Mouse (Mus musculus) ovary, postnatal 14 days (tissue): ENCODE results near the gene Atrn.

Experiments
- DNase-seq: peaks from one replicate; pipeline ENCODE4 v3.0.0; 2022; ENCODE audit warnings: low spot score

The Atrn gene

DNA sequence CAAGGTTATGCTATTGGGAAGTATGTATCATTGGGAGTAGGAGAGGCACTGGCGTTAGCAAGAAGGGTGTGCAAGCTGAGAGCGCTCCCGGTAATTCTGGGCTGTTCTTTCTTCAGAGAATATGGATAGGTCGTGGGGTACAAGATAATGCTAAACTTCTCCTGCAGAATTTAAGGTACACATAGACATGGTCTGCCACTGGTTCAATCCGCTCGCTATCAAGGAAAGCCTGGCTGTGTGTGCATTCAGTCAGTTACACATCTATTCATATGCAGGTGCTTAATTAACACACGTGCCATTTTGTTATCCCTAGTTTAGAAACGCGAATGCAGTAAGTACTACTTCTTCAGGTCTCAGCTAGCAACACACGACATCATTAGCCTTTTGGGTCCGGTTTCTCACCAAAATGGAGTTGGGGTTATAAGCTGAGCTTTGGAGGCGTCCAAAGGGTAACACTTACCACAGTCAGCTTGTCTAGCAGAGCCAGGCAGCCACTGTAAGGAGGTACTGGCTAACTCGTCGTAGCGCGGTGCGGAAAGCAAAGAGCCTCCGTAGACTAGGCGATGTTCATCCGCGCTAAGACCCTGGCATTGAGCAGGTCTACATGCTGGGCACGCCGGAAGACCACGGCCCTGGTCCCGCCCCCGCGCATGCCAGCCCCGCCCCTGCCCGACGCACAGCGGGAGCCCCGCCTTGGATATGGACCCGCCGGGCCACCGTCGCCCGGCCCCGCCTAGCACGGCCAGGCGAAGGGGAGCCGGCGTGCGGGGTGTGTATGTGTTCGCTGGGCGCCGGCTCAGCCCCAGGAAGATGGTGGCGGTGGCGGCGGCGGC lies at the start of gene Atrn, which contains the start of gene 4930402H24Rik:
Gene Atrn, plus strand, starts transcription at position 745 of the 833 bp plus-strand sequence.
Gene 4930402H24Rik, minus strand, starts transcription at position 656 of the 833 bp plus-strand sequence.
- peak; percentile 84 for DNase-seq

DNA sequence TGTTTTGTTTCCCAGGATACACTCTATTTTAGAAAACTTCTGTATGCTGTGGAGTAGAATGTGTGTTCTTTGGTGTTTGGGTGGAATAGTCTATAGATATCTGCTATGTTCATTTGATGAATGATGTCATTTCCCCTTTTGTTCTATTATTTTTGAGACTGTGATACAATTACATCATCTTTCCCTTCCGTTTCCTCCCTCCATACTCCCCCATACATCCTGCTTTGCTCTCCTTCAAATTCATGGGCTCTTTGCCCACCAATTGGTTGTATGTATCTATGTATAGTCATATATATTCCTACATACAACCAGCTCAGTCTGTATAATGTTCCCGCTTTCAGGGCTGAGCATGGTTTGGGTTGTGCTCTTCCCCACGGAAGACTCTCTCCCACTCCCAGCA lies 44.2 kb upstream of the Atrn start:
- DNase-seq: no peak

DNA sequence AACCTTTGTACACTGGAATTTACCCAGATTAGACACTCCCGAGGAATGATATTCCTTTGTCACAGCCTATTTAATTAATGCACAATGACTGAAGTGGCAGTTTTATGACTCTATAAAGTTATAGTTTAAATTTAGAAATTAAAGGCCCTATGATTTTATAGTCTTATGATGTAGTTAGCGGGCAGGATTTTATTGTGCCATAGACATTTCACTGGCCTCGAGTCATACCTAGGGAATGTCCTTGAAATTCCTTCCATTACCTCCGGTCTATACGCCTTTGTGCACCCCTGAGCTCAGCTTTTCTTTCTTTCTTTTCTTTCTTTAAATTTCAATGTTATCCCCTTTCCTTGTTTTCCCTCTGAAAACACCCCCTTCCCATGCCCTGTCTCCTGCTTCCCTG lies 35.4 kb upstream of the Atrn start:
- no peak for DNase-seq

DNA sequence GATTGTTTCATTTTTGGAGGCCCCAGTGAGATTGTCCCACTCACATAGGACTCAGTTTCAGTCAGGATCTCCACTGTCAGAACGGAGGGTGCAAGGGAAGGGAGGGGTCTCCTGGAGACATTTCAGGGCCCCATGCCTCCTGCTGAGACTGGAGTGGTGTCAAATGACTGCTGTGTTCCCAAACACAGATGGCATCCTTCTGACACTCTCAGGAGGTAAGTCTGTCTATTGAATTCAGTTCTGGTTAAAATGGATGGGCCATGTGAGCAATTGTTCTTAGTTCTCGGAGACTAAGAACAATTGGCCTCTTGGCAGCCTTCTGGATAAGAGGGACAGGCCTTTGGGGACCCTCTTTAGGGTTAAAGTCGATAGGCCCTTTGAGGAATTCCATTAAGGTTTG lies 28.9 kb upstream of the Atrn start:
- no peak for DNase-seq

DNA sequence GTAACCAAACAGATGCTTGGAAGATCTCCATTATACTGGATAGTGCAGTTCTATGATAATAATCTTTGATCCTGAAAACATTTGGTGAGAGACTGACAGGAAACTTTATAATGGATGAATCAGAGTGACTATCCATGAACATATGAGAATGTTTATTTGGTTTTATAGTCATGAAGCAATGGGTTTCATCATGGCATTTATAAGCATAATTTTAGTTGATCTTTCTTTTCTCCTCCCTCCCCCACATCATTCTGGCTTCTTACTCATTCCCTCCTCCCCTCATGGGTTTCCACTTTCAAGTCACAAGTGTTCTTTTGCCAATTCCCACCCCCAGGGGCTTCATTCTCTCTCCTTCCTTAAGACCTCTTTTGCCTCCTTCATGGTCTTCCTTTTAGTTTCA lies 19.3 kb upstream of the Atrn start:
- DNase-seq: no peak

DNA sequence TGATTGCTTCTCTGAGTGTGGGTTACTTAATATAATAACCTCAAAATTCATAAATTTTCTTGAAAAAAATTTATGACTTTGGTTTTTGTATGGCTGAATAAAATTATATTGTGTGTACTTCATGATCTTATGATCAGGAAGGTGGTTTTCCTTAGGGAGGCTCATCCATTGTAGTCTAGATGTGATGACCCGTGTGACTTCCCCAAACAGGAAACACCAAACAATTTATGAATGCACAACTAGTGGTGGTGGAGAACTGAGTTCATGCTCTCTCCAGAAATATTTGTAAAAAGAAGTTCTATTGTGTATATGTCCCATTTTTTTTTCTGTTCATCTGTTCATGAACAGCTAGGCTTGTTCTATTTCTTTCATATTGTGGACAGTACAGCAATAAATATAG lies 18.8 kb upstream of the Atrn start:
- no peak for DNase-seq

DNA sequence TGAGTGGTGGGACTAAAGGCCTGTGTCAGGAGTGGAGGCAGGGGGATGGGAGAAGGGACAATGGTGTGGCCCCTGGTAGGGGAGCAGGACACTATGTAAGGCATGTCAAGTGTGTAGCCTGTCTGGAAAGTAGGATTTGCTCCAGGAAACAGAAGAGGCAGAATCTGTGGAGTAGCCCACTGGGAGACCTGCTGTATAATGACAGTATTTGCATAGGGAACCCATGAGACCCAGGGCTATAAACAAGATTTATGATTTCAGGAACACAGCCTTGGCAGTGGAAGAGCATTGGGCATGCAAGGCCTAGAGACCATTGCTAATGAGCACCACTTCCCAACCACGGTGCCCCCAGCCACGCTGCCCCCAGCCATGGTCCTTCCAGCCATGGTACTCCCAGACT lies 9.4 kb upstream of the Atrn start:
- DNase-seq: no peak

DNA sequence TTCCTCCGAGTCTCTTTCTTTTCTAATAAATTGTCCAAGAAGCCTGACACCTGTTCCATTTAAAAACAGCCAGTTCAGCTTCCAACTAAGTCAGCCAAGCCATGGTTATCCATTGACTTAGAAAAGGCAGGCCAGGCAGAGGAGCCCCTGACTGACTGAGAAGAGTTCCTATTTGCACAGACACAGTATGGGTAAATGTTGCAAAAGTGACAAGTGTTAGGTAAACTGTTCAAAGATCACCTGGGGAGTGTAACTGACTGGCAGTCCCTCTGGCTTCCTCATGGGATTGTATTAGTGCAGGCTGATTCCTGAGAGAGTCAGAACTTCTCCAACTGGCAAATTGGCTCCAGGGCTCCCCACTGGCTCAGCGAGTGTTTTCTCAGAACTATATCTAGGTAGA lies 8.4 kb upstream of the Atrn start:
- no peak for DNase-seq

DNA sequence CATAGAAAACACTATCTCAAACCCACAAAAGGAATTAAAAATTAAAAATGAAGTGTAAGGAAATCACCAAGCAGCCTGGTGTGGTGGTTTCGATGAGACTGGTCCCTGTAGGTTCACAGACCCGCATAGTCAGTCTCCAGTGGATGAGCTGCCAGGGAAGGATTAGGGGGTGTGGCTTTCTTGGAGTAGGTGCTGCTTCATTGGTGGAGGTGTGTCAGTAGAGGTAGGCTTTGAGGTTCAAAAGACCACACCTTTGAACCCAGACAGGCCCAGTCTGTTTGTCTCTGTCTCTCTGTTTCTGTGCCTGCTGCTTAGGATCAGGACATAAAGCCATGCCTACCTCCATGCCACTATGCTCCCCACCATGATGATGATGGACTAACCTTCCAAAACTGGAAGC lies 7.5 kb upstream of the Atrn start:
- DNase-seq: no peak

DNA sequence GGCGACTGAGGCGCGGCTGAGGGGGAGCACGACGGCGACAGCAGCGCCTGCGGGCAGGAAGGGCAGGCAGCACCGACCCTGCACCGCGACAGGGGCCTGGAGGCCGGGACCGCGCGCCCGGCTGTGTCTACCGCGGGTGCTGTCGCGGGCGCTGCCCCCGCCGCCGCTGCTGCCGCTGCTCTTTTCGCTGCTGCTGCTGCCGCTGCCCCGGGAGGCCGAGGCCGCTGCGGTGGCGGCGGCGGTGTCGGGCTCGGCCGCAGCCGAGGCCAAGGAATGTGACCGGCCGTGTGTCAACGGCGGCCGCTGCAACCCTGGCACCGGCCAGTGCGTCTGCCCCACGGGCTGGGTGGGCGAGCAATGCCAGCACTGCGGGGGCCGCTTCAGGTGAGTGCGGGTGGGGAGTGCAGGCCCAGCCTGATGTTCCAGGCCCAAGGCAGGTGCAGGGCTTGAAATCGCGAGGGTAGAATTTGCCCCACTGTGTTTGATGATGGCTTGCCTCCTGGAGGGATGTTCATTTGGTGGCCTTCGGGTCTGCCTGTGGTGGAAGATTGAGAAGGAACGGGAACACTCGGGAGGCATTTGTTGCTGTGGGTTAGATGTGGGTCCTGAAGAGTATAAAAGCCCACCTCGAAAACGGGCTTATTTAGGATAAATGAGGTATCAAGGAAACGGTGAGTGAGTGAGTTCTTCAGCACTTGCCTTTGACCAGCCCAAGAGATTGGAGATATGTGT lies 455 bp downstream of the Atrn start:
- peak; percentile 6 for DNase-seq

DNA sequence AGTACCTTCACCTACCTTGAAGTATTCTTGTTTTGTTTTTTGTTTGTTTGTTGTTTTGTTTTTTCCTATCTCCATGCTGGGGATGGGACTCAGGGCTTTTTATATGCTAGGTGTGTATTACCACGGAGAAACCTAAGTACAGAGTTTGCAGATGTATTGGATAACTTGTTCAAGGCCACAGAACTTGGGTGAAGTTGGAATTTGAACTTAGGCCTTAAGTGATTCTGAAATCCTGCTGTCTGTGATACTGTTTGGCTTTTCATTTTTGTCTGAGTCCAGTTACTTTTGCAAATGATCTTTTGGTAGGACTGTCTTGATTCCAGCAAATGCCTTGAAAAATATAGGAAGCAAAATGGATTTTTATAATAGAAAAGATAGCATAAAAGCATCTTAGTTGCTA lies 5.4 kb downstream of the Atrn start:
- DNase-seq: no peak

DNA sequence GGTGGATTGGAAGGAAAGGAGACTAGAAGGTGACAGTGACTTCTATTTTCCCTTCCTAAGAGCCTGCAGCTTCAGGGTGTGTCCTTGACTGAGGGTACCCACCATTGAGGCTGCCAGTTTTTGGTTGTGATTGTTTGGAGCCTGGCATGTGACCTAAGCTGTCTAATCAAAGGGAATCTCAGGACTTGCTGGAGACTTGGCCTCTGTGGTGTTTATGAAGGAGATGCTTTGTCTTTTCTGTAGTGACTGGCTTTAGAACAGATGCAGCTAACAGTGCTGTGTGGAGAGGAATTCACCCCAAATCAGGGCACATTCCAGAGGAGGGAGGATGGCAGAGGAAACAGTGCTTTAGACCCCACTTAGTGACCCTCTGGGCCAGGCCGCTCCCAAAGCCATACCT lies 8.6 kb downstream of the Atrn start:
- DNase-seq: no peak

DNA sequence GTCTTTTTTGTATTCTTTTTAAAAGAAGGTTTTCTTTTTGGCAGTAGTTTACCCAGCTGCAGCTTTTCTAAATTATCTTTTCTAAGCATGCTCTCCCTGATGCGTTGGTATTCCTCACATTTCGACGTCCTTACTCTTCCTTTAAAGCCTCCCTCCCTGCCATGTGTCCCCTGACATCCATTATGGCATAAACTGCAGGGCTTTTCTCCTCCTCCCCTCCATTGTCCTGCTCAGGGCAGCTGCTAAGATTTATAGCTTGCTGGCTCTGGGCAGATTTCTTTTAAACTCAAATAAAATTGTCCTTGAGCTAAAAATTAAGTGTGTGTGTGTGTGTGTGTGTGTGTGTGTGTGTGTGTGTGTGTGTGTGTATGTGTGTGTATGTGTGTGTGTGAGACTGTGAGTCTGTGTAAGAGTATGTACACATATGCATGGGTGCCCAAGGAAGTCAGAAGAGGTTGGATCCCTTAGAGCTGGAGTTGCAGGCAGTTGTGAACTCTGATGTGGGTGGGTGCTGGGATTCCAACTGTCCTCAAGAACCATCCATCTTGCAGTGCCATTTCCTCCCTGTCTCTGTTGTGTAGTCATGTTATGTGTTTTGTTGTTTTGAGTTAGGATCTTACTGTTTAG lies 10.3 kb downstream of the Atrn start:
- DNase-seq: no peak

DNA sequence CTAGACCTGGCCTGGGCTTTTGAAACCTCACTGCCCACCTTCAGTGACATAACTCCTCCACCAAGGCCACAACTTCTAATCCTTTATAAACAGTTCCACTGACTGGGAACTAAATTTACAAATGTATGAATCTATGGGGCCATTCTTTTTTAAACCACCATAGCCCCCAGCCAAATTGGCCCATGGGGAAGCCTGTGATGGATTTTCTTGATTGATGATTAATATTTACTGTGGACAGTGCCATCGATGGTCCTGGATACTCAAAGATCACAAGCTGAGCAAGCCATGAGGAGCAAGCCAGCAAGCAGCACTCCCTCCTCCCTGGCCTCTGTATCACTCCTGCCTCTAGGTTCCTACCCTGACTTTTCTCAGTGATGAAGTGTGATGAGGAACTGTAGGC lies 11.4 kb downstream of the Atrn start:
- no peak for DNase-seq

DNA sequence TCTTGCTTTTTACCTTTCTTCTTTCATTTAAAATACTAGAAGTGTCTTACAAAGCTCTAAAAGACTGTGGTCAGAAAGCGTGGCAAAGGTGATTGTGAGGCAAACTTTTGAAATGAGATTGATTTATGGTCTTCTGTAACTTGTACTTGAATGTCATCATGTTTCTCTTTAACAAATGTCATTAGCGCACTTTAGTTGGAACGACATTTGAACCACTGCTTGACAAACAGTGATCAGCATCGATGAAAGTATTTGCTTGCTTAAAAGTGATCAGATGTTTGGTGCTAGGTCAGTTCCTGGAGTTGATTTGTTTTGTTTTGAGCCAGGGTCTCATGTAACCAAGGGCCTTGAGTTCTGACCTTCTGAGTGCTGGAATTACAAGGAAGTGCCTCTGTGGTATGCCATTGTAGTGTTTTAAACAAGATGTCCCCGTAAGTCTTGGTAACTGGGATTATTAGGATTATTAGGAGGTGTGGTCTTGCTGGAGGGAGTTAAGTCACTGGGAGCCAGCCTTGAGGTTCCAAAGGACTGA lies 12.8 kb downstream of the Atrn start:
- no peak for DNase-seq

DNA sequence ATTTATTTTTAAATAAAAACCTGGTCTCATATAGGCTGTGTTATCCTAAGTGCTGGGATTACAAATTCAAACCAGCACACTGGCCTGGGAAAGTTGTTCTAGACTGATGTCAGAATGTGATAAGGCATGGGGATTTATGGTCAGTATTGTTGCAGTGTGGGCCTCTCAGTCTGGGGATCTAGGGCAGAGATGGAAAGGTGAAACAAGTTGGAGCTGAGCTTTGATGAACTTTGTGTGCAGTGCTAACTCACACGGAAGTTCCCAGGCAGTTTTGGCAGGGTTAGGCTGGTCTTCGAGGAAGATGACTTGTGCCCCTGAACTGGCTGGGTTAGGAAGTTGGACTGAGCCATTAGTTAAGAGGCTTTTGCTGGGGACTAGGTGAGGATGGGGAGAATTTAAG lies 18.7 kb downstream of the Atrn start:
- DNase-seq: no peak

DNA sequence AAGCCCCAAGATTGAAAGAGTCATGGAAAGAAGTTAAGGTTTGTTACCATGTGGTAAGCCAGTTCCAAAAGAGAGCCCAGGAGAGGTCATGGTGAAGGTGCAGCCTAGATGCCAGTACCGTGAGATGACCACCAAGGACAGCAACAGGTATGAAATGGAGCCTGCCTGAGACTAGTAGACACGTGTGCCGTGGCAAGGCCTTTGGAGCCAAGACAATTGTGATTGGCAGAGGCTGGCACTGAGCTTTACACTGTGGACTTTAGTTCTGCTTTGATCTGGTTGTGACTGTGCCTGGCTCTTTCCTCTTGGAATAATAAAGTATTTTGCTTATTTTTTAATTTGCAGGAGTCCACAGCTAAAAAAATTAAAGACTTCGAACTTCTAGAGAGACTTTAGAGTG lies 21.7 kb downstream of the Atrn start:
- DNase-seq: no peak

DNA sequence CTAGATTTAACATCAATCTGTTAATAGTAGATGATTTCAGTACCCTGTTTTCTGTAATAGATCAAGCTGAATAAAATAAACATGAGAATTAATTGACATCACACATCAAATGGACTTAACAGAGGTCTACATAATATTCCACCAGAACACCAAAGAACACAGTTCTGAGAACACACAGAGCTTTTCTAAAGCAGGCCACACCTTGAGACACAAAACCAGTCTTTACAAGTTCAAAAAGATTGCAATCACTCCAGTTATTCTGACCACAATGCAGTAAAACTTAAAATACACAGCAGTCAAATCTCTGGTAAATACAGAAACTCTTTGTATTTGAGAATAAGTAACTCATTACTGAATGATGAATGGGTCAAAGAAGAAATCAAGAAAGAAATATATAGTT lies 22.2 kb downstream of the Atrn start:
- DNase-seq: no peak

DNA sequence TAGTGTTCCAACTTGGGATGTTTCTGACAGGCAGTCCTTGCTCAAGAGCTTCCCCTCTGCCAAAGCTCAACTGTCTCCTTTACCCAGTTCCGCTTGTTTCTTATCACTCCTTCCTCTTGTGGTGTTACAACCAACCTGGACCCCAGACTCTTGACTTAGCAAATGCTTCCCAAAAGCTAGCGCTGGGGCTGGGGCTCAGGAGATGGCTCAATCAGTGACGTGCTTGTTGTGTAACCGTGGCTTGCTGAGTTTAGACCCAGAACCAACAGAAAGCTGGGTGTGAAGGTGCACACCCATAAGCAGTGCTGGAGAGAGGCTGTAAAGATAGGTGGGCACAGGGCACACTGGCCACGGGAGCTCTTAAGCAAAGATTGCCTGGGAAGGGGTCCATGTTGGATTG lies 23.7 kb downstream of the Atrn start:
- DNase-seq: no peak

DNA sequence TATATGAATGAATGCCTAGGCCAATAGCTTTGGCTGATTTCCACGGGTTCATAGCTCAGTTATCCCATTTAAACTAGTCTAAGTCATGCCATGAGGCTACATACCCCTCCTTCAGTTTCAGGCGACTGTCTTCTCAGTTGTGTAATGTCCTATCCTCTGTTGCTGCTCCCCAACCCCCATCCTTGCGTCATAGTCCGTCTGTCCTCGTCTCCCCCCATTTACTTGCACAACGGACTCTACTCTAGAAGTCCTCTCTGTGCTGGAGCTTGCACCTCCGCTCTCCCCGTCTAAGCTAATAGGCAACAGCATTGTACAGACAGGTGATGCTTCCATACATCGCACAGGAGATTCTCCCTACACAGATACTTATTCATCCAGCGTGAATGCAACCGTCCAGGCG lies 26.6 kb downstream of the Atrn start:
- no peak for DNase-seq

DNA sequence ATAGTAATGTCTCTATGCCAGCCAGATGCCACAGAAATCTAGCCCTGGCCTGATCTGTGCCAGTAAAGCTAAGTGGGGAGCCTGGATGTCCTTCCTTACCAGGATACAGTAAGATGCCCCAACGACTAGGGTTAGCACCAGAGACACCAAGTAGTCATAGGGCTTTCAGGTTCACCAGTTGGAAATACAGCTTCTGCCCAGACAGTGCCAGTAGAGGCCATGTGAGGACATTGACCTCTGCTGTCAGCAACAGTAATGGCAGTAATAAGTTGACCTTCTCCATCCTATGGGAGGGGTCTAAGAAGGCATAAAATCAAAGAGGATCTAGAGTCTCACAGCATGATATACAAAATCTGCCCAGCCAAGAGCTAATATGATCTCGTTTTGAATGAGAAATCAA lies 43.5 kb downstream of the Atrn start:
- no peak for DNase-seq

DNA sequence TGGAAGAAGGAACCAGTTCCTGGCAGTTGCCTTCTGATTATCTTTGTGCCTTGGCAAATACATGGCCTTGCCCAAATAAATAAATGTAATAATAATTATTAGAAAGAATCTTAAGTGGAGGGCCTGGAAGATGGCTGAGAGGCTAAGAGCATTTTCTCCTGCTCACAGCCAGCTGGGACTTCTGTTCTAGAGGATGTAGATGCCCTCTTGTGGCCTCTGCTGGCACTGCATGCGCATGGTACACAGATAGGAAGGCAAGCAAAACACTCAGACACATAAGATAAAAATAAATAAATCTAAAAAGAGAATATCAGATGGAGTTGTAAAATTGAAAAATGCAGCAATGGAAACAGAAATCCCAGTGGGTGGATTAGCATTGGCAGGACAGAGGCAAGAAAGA lies 44.3 kb downstream of the Atrn start:
- peak; percentile 77 for DNase-seq

DNA sequence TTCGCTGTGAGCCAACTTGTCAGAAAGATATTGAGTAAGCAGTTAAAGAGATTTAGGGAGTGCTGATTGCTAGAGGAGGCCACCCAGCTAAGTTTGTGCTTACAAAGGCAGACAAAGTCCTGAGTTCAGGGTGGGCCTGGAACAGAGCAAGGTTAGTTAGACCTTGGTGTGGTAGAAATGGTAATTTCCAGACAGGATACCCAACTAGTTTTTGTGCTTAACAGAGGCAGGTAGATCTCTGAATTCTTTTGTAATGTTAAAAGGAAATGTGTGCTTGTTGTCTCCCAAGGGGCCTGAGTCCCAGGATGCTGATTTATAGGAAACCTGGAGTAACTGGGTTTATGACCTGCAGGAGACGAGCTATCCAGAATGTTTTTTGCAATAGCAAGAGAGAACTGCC lies 52.6 kb downstream of the Atrn start:
- DNase-seq: no peak
